Mouse (Mus musculus) embryo, embryonic 10 days (tissue): ENCODE measurements around the gene 2510039O18Rik.

Experiments used
- DNase-seq: peaks from one replicate; pipeline ENCODE4 v3.0.0-alpha.2; 2015; ENCODE audit warnings: low spot score

2510039O18Rik gene

DNA sequence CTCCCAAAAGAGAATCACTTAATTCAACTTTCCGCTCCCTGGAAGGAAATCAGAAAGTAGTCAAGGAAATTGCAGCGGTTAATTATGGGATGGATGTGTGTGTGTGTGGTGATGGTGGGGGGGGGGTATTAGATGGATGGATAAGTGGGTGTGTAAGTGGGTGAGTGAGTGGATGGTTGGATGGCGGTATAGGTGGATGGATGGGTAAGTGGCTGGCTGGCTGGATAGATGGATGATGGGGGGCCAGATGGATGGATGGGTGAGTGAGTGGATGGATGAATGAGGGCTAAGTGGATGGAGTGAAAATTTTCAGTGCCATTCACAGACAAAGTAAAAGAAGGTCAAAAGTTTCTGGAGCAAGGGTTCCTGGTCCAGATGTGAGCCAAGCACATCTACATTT is 3.7 kb upstream of the 2510039O18Rik start:
- DNase-seq = no peak

DNA sequence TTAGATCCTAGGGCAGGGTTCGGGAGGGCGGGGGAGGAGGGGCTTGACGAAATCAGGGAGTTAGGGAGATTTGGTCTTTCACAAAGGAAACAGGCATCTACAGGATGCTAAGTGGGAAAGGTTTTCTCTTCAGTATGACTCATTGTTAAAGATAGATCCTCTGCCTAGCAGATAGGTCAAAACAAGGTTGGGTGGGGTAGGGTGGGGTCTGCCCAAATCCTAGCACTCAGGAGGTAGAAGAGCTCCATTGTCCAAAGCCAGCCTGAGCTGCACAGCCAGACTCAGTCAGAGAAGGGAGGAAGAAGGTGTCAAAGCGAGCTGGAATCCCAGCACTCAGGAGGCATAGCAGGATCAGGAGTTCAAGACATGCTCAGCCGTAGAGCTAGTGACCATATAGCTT is 3.2 kb upstream of the 2510039O18Rik start:
- no peak for DNase-seq

DNA sequence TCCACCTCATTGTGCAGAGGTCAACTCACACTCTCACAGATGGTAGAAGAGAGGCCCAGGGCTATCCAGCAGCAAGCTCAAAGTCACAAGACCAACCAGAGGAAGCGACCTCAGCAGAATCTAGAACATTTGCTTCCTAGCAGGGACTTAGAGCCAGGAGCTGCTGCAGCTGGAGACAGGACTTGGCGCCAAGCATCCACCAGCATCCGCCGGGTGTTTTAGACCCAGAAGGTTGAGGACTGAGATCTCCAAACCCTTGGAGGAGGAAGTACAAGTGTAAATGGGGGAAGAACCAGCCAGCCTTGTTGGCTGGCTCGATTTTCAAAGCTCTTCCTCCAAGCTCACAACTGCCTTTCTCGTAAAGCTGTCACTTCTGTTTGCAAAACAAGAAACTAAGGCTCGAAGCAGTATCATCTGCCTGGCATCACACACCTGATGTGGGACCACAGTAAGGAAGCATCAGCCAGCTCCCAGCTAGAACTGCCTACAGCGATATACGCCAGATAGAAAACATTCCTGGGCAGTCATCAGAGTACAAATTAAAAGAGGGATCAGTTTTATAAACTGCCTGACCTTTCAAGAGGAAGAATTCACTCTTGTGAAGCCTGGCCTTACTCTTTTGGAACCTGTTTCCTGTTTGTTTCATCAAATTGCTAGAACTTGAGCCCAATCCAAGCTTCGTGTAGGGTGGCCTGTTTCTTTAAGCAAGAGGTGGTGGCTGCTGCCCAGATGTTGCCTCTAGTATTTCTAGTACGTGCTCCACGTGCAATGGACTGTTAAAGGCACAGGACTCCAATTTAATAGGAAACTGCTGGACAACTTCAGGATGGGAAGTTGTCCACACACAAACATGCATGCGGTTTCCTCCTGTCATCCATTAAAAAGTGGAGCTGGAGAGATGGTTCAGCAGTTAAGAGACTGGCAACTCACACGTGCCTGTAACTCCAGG is 2.3 kb upstream of the 2510039O18Rik start:
- DNase-seq = no peak

DNA sequence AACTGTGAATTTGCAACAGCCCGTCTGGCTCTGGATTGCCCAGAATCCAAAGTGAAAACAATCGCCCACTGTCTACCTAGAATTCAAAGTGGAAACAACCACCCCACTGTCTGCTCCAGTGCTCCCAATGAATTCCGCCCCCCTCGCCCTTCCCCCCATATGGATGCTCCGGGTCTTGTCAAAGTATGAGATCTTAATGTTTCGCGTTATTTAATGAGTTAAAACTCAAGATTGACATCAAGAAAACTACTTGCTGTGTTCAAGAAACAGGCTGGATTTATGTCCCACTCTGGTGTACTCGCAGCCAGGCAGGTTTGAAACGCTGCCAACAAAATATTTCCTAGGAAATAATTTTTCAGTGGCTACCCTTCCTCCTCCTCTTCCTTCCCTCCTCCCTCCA is 584 bp upstream of the 2510039O18Rik start:
- no peak for DNase-seq

DNA sequence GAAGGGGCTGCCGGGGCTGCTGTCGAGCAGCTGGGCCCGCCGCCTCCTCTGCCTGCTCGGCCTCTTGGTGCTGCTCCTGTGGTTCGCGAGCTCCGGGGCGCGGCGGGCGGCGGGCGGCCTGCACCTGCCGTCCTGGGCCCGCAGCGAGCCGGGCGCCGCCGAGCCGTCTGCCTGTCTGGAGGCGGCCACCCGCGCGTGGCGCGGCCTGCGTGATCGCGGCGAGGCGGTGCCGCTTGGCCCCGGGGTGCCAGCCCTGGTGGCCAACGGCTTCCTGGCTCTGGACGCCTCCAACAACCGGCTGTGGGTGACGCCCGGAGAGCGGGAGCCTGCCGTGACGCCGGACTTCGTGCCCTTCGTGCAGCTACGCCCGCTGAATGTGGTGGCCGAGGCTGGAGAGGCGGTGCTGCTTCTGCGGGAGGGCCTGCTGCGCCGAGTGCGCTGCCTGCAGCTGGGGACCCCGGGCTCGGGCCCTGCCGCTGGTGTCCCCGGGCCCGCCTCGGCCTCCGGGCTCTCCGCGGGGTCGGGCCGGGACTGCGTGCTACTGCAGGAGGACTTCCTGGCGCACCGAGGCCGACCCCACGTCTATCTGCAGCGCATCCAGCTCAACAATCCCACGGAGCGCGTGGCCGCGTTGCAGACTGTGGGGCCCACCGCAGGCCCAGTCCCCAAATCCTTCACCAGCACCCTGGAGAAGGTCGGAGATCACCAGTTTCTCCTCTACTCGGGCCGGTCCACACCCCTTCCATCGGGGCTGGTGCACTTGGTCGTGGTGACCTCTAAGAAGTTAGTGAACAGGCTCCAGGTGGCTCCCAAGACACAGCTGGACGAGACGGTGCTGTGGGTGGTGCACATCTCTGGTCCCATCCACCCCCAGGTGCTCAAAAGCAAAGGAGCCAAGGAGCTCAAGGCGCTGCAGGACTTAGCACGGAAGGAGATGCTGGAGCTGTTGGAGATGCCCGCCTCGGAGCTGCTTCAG is 638 bp downstream of the 2510039O18Rik start:
- no peak for DNase-seq

DNA sequence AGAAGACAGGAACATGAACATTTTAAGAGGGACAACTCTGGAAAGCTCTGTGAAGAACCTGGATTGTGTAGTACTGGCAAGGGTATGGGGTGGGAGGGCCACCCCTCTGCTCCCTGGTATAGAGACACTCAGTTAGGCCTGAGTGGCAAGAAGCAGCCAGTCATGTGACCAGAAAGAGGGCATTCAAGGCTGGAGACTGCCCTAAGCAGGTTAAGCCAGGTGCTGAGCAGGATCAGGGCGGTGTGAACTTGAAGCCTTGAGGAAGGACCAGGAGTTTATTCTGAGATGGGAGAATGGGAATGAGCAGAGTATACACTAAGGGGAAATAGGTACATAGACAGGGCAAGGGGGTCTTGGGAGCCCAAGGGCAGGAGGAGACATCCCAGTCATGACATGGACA is 2.3 kb downstream of the 2510039O18Rik start:
- no peak for DNase-seq

DNA sequence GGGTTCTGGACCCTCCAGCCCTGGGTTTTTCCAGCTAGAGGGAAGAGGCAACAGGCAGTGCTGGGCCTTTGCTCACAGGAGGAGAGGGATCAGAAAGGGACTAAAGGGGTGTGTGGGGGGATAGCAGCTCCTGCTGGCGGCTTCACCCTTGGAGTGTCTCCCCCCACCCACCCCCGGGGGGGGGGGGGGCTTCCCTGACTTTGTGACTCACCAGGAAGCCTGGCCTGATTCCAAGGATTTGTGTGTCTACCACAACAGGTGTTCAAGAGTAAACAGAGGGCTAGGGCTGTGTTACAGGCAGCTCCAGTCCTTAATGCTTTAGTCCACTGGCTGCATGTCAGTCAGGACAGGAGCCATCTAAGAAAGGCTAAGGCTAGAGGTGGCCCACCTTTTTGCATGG is 6.8 kb downstream of the 2510039O18Rik start:
- DNase-seq = no peak

DNA sequence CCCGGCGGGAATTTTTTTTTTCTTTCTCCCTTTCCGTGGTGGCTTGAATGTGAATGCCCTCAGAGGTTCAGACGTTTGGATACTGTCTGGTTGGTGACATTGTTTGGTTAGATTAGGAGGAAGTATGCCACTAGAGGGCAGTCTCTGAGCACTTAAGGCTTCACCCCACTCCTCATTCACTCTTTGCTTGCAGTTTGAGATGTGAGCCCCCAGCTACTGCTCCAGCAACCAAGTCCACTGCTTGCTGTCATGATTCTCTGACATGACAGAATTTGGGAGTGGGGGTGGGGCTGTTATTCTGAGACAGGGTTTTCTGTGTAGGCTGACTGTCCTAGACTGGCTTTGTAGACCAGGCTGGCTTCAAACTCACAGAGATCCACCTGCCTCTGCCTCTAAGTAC is 12.9 kb downstream of the 2510039O18Rik start:
- peak; percentile 80 for DNase-seq

DNA sequence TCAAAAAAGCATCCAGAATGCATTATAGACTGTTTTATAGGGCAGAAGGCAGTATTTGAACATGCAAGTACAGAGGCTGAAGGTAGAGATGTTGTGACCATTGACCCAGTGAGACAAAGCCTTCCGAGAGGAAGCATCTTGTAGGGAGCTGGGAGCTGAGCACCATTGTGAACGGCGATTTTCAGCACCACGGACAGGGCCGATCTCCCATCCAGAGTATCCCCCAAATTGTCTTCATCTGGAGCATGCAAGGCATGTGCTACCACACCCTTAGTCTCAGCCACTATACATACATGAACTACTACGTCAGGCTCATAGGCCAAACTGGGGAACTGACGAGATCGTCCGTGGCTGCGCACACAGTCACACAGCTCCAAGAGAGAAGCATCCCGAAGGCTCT is 16.4 kb downstream of the 2510039O18Rik start:
- peak; percentile 85 for DNase-seq

DNA sequence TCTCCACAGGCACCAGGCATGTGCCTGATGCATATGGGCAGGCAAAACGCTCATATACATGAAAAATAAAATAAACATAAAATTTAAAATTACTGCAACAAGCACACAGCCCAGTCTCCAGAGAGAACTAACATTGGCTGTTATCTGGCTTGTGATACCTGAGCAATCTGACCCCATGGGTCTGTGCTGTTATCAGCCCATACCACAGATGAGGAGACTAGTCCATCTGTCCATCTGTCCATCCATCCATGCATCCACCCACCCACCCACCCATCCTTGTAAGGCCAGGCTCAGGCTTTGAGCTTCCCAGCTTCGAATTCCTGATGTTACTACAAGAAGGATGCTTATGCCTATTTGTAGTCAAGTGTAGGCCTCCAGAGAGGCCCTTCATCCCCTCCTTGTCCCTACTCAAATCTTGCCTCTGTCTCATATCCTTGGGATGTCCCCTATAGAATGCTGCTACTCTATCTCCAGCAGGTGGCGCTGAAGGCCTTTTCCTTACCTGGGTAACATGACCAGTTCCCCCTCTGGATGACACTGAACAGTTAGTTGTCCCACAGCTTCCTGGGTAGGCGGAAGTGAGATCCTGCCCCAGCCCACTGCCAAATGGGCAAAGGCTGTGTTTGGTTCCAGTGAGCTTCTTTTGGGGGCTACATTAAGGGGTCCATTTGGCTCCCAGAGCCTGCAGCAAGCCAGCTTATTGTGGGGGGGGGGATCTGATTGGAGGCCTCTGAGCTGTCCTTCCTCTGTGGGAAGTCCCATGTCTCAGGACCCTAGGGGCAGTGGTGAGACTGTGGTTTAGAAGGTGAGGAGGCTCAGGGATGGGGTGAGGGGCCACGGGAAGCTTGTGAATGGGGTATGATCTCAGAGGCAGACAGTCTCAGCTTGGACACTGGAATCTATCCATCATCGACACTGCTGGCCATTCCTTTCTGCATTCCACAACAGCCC is 19.5 kb downstream of the 2510039O18Rik start:
- peak; percentile 93 for DNase-seq

DNA sequence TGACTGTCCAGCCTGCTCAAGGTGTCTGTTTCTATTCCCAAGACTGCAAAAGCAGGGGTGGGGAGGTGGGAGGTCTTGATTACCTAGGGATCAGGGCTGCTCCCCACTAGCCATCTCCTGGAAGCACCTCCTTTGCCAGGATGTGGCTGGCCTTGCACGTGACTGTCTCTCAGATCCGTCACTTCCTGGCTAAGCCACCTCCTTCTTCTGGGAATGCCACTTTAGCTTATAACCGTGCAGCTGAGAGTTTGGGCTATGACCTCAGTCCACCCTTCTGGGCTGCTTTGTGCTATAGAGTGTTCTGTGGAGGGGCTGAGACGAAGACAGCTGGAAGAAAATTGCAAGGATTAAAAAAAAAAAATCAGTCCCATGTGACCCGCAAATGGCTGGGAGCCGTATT is 22.1 kb downstream of the 2510039O18Rik start:
- DNase-seq = no peak

DNA sequence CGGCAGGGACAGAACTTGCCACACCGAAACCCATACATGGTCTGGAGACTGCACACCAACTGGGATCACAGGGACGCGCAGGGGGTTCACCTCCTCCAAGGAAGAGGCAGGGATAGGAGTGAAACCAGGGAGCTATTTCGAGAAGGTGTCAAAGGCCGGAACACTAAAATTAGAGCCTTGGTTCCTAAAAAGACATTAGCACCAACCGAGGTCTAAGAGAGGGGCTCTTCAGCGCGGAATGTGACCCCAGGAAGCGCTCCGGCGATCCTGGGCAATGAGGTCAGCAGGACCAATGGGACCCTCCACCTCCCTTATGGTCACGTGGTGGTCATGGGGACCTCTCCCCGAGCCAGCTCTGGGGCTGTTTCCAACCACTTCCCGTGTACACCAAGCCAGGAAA is 22.9 kb downstream of the 2510039O18Rik start:
- no peak for DNase-seq

DNA sequence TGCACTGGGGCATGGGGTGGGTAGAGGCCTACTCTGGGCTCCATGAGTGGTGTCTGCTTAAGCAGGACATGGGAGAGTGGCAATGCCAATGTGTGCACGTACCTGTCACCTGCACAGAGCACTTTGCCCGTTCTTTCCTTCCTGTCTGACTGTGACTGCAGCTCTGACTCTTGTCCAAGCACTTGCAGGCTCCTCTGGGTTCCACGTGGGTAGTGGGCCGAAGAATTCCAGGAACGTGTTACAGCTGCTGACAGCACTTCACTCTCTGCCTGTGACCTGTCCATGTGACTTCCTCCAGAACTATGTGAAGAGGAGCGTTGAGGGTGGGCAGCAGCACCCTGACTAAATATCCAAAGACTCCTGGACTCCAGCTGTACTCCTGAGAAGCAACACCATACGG is 25.0 kb downstream of the 2510039O18Rik start:
- no peak for DNase-seq

DNA sequence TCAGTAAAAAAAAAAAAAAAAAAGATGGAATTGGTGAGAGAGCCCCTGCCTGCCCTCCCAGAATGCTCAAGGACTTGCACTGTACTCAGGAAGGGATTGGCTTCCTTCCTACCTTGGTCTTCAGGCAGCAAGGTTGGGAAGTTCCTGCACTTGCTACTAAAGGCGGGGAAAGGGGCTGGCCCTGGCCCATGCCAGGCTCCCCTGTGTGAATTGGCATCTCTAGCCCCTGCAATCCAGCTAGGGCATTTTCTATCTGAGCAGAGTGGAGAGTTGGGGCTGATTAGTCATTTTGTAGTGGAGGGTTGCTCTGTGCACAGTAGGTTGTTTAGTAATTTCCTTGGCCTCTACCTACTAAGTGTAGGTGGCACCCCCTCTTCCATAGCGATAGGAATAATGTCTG is 28.1 kb downstream of the 2510039O18Rik start:
- DNase-seq = no peak

DNA sequence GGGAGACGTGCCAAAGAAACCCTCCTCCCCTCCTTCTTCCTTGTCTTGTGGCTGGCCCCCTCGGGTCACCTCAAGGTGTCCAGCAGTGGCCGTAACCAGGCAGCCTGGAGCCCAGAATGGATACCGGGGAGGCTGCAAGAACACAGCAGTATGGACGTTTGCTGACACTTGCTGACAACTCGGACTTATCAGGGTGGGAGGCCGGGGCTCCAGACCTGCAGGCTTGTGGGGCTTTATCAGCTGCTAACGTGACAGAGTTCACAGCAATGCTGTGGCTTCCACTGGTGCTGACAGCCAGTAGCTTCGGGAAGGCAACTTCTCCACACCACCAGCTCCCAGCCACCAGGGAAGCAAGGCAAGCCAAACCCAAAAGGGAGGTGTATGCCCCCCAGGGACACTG is 28.6 kb downstream of the 2510039O18Rik start:
- no peak for DNase-seq

DNA sequence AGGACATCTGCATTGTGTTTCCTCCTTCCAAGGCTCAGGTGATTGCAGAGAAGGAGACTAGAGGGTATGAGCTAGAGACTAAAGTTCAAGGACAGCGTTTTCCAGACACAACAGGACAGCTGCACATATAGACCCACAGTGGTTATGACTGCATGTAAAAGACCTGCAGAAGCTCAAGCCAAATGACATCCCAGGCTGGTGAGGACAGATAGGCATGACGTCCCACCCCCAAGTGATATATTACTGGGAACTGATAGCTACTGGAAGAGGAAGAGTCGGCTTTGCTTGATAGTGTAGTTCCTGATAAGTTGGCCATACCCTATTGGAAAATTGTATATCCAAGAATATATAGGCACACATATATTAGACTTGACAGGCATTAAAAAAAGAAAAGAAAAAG is 35.5 kb downstream of the 2510039O18Rik start:
- DNase-seq = no peak

DNA sequence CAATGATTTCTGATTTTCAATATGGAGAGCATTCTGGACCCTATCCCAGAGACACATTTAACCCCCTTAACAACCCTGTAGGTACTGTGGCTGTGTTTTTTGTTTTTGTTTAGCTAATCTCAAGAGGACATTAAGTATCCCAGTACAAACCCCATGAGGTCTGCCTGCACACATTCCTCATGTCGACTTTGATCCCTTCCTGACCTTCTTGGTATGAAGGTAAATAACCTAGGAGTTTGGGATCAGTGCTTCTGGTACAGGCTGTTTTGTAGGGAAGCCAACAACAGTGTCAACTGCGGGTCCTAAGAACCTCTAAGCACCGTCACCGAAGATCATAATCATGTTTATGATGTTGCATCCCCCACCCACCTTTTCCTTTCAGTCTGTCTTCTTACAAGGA is 37.0 kb downstream of the 2510039O18Rik start:
- DNase-seq = no peak

DNA sequence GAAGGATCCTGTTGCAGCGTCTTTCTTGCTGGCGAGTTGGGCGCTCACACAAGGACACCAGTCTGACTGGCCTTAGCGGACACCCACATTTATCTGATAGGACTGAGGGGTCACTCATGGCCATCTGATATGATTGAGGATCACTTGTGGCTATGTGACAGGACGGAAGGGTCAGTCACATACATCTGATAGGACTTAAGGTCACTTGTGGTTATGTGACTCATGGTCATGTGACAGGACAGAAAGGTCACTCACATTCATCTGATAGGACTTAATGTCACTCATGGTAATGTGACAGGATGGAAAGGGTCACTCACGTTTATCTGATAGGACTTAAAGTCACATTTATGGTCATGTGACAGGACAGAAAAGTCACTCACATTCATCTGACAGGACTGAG is 37.7 kb downstream of the 2510039O18Rik start:
- DNase-seq = no peak

DNA sequence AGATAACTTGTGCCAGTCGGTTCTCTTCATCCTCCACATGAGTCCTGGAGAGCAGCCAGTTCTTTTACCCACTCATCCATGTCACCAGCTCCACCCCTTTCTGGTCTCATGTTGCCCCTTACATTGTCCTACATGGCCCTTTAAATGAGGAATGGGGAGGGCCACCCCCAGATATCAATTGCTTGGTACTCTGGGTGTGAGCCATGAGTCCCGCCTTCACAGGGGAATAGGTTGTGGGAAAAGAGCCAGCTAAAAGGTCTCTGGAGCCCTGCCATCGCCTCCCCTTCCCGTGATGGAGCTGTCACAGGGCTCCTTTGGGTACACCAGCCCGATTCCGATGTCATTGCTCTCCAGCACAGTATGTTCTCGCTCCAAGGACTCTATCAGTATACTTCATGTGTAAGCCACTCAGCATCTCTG is 38.8 kb downstream of the 2510039O18Rik start:
- no peak for DNase-seq

DNA sequence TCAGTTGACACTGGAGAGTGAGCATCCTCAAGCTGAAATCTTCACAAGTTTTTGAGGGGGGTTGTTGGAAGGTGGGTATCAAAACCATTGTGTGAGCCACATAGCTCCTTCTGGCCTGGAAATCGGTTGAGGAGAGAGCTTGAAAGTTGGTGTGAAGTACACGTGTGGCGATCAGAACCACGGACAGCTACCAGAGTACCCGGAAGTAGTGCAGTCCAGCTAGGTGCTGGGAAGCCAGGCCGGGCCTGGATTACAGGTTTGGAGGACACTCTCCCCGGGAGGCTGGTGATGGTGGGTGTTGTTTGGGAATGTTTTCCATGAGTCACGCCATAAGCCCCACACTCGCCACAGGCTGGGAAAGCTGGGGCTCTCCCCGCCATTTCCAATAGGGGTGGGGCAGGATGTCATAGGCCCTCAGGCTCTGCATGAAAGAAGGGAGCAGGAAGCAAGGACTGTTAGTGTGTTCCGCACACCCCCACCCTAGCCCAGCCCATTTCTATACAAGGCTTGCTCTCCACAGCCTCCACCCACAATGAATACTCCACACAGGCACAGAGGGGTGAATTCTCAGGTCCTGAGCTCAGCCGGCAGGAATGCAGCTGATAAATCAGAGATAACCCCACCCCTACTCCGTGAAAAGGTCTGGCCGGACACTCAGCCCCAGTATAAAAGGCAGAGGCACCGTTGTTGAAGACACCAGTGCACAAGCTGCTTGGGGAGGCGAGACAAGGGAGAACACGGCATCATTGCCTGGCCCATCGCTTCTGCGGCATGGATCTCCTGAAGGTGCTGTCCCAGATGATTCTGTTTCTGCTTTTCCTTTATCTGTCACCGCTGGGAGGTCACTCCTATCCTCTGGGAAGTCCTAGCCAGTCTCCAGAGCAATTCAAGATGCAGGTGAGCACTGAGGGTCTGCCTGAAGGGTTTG is 44.8 kb downstream of the 2510039O18Rik start, which contains the start of gene Nppb:
TSS of gene Nppb (plus strand) at position 584 of the 928 bp plus-strand sequence.
- peak; percentile 79 for DNase-seq
